Mouse (Mus musculus): ENCODE measurements at regions not wholly inside any gene's neighbourhood (a gene's known extent, or its start where the extent isn't known, plus 50 kb on each side); places are given as distances from the start of the nearest gene placed in this dataset.
"Not testable (repeated sequence)": the region's sequence is repeated elsewhere in the genome, so short reads cannot be mapped to it uniquely, and the experiment has no call there.

DNA sequence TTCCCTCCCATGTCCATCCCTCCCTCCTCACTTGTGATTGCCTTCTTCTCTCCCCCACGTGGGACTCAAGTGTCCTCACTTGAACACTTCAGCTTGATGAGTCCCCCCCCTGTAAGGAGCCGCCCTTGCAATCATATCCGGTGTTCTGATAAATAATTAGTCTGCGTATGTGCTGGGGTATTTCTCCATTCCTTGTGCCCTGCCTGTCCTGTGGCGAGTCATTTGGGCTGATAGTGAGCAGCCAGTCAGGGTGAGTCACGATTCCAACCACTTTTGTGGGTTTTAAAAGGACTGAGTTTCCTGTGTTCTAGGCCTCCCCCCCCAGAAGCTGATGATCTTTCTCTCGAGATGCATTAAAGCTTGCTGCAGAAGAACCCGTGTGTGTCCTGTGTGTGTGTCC lies 820.9 kb downstream of the Kcnt2 start:
- H3K27me3 ChIP-seq (ENCODE audit: insufficient read depth, low read length); H3K27ac ChIP-seq; H3K4me1 ChIP-seq (ENCODE audit: insufficient read depth, low read length); H3K4me3 ChIP-seq (ENCODE audit: low read length); H3K36me3 ChIP-seq (ENCODE audit: insufficient read depth, low read length); H3K4me2 ChIP-seq (ENCODE audit: low read depth, low read length); DNase-seq (ENCODE audit: low spot score); ATAC-seq; H3K9me3 ChIP-seq (ENCODE audit: low read length); H3K9ac ChIP-seq (replicated peaks; ENCODE audit: low read length): not testable (repeated sequence)
- 85% methylated on average over 8 of the region's 8 CpGs for WGBS

DNA sequence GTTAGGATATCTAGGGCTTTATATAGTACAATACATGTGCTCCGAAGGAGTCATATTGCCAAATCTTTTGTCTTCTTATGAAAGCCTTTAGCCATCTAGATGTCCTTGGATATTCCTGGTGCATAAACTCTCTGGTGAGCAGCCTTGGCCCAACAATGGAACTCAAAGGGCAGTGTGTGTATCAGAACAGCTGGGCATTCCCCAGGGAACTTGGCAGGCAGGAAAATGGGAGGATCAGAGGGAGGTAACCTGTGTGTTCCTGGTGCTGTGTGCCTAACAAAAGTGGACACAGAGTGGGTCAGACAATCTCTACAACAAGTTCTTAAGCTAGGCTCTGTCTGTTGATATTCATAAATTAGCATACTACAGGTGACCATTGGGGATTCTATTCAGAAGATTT lies 851.6 kb downstream of the Kcnt2 start:
- 80% methylated on average over 1 of the region's 1 CpGs for WGBS
- Histone ChIP-seq H3K4me1 (ENCODE audit: insufficient read depth, low read length) (no peaks in the 10 kb centered on the region), H3K4me3 (ENCODE audit: low read length) (no peak overlapping the region), H3K36me3 (ENCODE audit: insufficient read depth, low read length) (no peaks in the 10 kb centered on the region), H3K27me3 (ENCODE audit: insufficient read depth, low read length) (no peaks in the 10 kb centered on the region), H3K9ac (replicated peaks; ENCODE audit: low read length) (no peak overlapping the region), H3K27ac (no peak overlapping the region), H3K9me3 (ENCODE audit: low read length) (no peaks in the 10 kb centered on the region), H3K4me2 (ENCODE audit: low read depth, low read length) (no peak overlapping the region)
- DNase-seq (ENCODE audit: low spot score) (no peak), ATAC-seq (no peak)
- no peak for TF ChIP-seq CTCF (IDR thresholded peaks at IDR 0.05; ENCODE audit: low read depth)

GRCm38 (mm10) chr1:141102546-141102945 lies 856.6 kb downstream of the Kcnt2 start:
- 87% methylated on average over 1 of the region's 1 CpGs for WGBS
- DNase-seq (ENCODE audit: low spot score) (no peak), ATAC-seq (no peak)
- Histone ChIP-seq H3K4me2 (ENCODE audit: low read depth, low read length) (no peak overlapping the region), H3K4me3 (ENCODE audit: low read length) (no peak overlapping the region), H3K4me1 (ENCODE audit: insufficient read depth, low read length) (no peaks in the 10 kb centered on the region), H3K27me3 (ENCODE audit: insufficient read depth, low read length) (no peaks in the 10 kb centered on the region), H3K27ac (no peak overlapping the region), H3K9ac (replicated peaks; ENCODE audit: low read length) (no peak overlapping the region), H3K36me3 (ENCODE audit: insufficient read depth, low read length) (no peaks in the 10 kb centered on the region), H3K9me3 (ENCODE audit: low read length) (no peaks in the 10 kb centered on the region)
- TF ChIP-seq CTCF (IDR thresholded peaks at IDR 0.05; ENCODE audit: low read depth): no peak

DNA sequence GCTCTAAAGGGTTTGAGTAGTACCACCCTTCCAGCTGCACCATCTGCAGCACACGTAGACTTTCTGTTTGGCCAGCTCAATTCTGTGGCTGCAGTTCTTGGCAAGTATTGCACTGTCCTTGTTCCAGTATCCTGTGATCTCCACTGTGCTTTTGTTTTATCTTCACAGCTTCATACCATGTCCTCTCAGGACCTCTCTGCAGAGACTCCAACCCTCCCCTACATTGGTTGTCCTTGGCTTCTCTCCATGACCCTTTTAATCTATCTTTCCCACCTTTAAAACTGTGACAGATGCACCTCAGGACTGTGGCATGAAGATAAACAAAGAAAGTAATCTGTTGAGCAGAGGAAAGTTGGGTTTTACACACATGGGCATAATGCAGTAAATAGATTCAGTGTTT lies 858.1 kb downstream of the Kcnt2 start:
- H3K4me3 ChIP-seq (ENCODE audit: low read length): no peak overlapping the region
- WGBS: 44% methylated on average over 1 of the region's 1 CpGs

GRCm38 (mm10) chr1:141104633-141105032 lies 858.7 kb downstream of the Kcnt2 start:
- Histone ChIP-seq H3K4me2 (ENCODE audit: low read depth, low read length) (no peak overlapping the region), H3K9me3 (ENCODE audit: low read length) (no peaks in the 10 kb centered on the region), H3K27me3 (ENCODE audit: insufficient read depth, low read length) (no peaks in the 10 kb centered on the region), H3K36me3 (ENCODE audit: insufficient read depth, low read length) (no peaks in the 10 kb centered on the region), H3K4me3 (ENCODE audit: low read length) (no peak overlapping the region), H3K9ac (replicated peaks; ENCODE audit: low read length) (no peak overlapping the region), H3K27ac (no peak overlapping the region), H3K4me1 (ENCODE audit: insufficient read depth, low read length) (no peaks in the 10 kb centered on the region)
- WGBS: 87% methylated on average over 2 of the region's 2 CpGs
- TF ChIP-seq CTCF (IDR thresholded peaks at IDR 0.05; ENCODE audit: low read depth): no peak
- ATAC-seq (no peak), DNase-seq (ENCODE audit: low spot score) (no peak)

More for the DNA sequence above, 858.1 kb downstream of the Kcnt2 start:
- ATAC-seq (0 out of 2 replicates have a peak, but pooled peaks have one; percentile 21), DNase-seq (ENCODE audit: low spot score) (peak; percentile 21)
- H3K9ac ChIP-seq (replicated peaks; ENCODE audit: low read length): no peak overlapping the region
- no peak overlapping the region for H3K4me2 ChIP-seq (ENCODE audit: low read depth, low read length)
- no peak overlapping the region for H3K27ac ChIP-seq
- no peaks in the 10 kb centered on the region for H3K9me3 ChIP-seq (ENCODE audit: low read length)
- no peaks in the 10 kb centered on the region for H3K36me3 ChIP-seq (ENCODE audit: insufficient read depth, low read length)
- no peaks in the 10 kb centered on the region for H3K4me1 ChIP-seq (ENCODE audit: insufficient read depth, low read length)
- TF ChIP-seq CTCF (IDR thresholded peaks at IDR 0.05; ENCODE audit: low read depth): no peak
- H3K27me3 ChIP-seq (ENCODE audit: insufficient read depth, low read length): no peaks in the 10 kb centered on the region

GRCm38 (mm10) chr1:141136771-141137541 lies 891.0 kb downstream of the Kcnt2 start:
- H3K27me3 ChIP-seq (ENCODE audit: insufficient read depth, low read length): no peaks in the 10 kb centered on the region
- H3K36me3 ChIP-seq (ENCODE audit: insufficient read depth, low read length): no peaks in the 10 kb centered on the region
- DNase-seq (ENCODE audit: low spot score) (peak; percentile 9), ATAC-seq (no peak)
- H3K4me2 ChIP-seq (ENCODE audit: low read depth, low read length): no peak overlapping the region
- H3K9me3 ChIP-seq (ENCODE audit: low read length): no peaks in the 10 kb centered on the region
- TF ChIP-seq CTCF (IDR thresholded peaks at IDR 0.05; ENCODE audit: low read depth): no peak
- no peak overlapping the region for H3K4me3 ChIP-seq (ENCODE audit: low read length)
- no peak overlapping the region for H3K27ac ChIP-seq
- H3K9ac ChIP-seq (replicated peaks; ENCODE audit: low read length): no peak overlapping the region
- whole genome bisulfite sequencing: 22% methylated on average over 2 of the region's 2 CpGs
- no peaks in the 10 kb centered on the region for H3K4me1 ChIP-seq (ENCODE audit: insufficient read depth, low read length)

GRCm38 (mm10) chr1:141140157-141140556 lies 894.2 kb downstream of the Kcnt2 start:
- DNase-seq (ENCODE audit: low spot score); H3K27me3 ChIP-seq (ENCODE audit: insufficient read depth, low read length); H3K9me3 ChIP-seq (ENCODE audit: low read length); H3K36me3 ChIP-seq (ENCODE audit: insufficient read depth, low read length); H3K4me2 ChIP-seq (ENCODE audit: low read depth, low read length); H3K9ac ChIP-seq (replicated peaks; ENCODE audit: low read length); ATAC-seq; H3K4me3 ChIP-seq (ENCODE audit: low read length); H3K4me1 ChIP-seq (ENCODE audit: insufficient read depth, low read length); H3K27ac ChIP-seq: not testable (repeated sequence)
- 96% methylated on average over 19 of the region's 19 CpGs for WGBS
